Mouse (Mus musculus) embryonic facial prominence, embryonic 11.5 days (tissue): ENCODE data around the gene Lrmda. TPM values are rescaled to one million over a fixed set of nuclear protein-coding genes. Genes with fewer than 3 reads are reported as not detected.

Source experiments
- ATAC-seq: fragments of 200-750 bp; cut with Nextera tagmentation; replicated peaks from 2 replicates; pipeline ENCODE4 v1.8.0; 2017; ENCODE audit warnings: low read depth; ENCODE audit not compliant: insufficient number of reproducible peaks, low FRiP score, low TSS enrichment
- DNase-seq: peaks from one replicate; pipeline ENCODE4 v3.0.0-alpha.2; 2015; ENCODE audit warnings: low spot score
- H3K27ac ChIP-seq: fragments of 300-500 bp; sonication (generic); replicated peaks from 2 replicates; pipeline ENCODE4 v1.5.1; 2014; ENCODE audit warnings: mild to moderate bottlenecking, low read depth, low read length, control low read depth
- H3K27me3 ChIP-seq: fragments of 300-500 bp; sonication (generic); 2 replicates; pipeline ENCODE4 v1.6.1; 2014; ENCODE audit warnings: mild to moderate bottlenecking, low read length, moderate library complexity, mixed read lengths; ENCODE audit not compliant: control insufficient read depth, insufficient read depth
- H3K36me3 ChIP-seq: fragments of 300-500 bp; sonication (generic); replicated peaks from 2 replicates; pipeline ENCODE4 v1.6.1; 2014; ENCODE audit warnings: low read depth, mild to moderate bottlenecking, low read length, moderate library complexity, mixed read lengths; ENCODE audit not compliant: control insufficient read depth, insufficient read depth
- H3K4me1 ChIP-seq: fragments of 300-500 bp; sonication (generic); 2 replicates; pipeline ENCODE4 v1.6.1; 2014; ENCODE audit warnings: low read length, mixed read lengths; ENCODE audit not compliant: control insufficient read depth, insufficient read depth
- H3K4me2 ChIP-seq: fragments of 300-500 bp; sonication (generic); 2 replicates; pipeline ENCODE4 v1.6.1; 2014; ENCODE audit warnings: low read depth, mild to moderate bottlenecking, control low read depth, low read length, moderate library complexity
- H3K4me3 ChIP-seq: fragments of 300-500 bp; sonication (generic); 2 replicates; pipeline ENCODE4 v1.5.1; 2014; ENCODE audit warnings: low read depth, low read length, control low read depth
- H3K9ac ChIP-seq: fragments of 300-500 bp; sonication (generic); replicated peaks from 2 replicates; pipeline ENCODE4 v1.6.1; 2014; ENCODE audit warnings: mild to moderate bottlenecking, control low read depth, low read length
- H3K9me3 ChIP-seq: fragments of 300-500 bp; sonication (generic); replicated peaks from 2 replicates; pipeline ENCODE4 v1.6.1; 2016; ENCODE audit warnings: mild to moderate bottlenecking, low read length, inconsistent platforms, mixed read lengths; ENCODE audit not compliant: control insufficient read depth
- WGBS: fragments of 180-500 bp; shearing (Covaris S2); extraction: QIAGEN DNeasy Blood & Tissue Kit; methylation state at CpG from one replicate; pipeline ENCODE4 v1.1.7; 2014; 5-methylcytosine and 5-hydroxymethylcytosine counted together
- polyA plus RNA-seq: library from polyadenylated mRNA; unstranded; fragments of >200 nt; fragmentation: Nextera tagmentation; extraction: Ambion mirVana; gene quantifications from 2 replicates; pipeline ENCODE4 v1.2.1, GENCODE M21; 2014

The Lrmda gene
- polyA plus RNA-seq, 1 experiment from 2014 or later = 0.22 TPM

DNA sequence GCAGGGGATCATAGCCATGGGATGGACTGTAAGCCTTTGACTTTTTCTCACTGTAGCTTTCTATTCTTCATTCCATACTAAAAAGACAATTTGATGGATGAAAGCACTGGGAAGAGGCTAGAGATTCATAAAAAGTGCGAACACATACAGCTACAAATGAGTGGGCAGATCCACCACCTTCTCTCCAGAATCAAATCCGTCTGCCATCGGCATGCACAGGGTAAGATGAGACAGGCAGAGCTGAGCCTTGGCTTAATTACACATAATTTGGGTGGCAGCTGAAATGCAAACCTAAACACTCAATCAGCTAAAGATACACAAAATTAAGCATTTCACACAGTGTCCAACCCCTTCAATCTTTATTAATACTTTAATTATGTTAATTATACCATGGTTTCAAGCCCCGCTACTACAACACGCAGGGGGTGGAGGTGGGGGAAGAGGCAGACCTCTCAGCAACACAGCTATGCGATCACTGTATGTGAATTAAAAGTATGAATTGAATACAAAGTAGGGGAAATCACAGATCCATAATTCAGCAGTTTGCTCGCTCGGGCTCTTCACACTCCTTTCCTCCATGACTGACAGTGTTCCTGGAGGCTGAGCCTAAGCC, 709.2 kb downstream of the Lrmda start:
- H3K4me3 ChIP-seq = no peak overlapping the region
- H3K9me3 ChIP-seq = no peaks in the 10 kb centered on the region
- no peak overlapping the region for H3K9ac ChIP-seq
- no peaks in the 10 kb centered on the region for H3K4me1 ChIP-seq
- DNase-seq (no peak), ATAC-seq (no peak)
- H3K4me2 ChIP-seq = no peak overlapping the region
- no peak overlapping the region for H3K27ac ChIP-seq
- H3K36me3 ChIP-seq = no peaks in the 10 kb centered on the region
- 73% methylated on average over 8 of the region's 8 CpGs for WGBS
- no peaks in the 10 kb centered on the region for H3K27me3 ChIP-seq

DNA sequence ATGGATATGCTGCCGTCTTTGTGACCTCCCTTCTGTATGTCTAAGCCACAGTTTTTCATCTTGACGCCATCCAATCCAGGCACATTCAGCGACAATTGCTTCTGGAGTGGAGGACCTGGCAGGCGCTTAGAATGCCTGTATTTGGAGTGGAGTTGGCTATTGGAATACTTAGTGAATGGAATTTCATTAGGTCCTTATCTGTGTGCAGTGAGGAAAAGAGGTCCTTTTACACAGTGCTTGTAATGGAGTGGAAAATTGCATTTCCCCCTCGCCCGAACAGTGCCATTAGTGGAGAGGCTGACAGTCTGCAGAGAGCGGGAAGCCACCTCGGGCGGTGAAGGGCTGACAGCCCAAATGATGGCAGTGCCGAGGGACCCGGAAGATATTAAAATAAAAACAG, 719.1 kb downstream of the Lrmda start:
- no peak overlapping the region for H3K4me3 ChIP-seq
- WGBS = 70% methylated on average over 11 of the region's 11 CpGs
- H3K9ac ChIP-seq = no peak overlapping the region
- DNase-seq = no peak
- H3K27ac ChIP-seq = no peak overlapping the region
- H3K4me2 ChIP-seq = no peak overlapping the region
- no peak for ATAC-seq
- H3K9me3 ChIP-seq = no peaks in the 10 kb centered on the region
- no peaks in the 10 kb centered on the region for H3K4me1 ChIP-seq
- no peaks in the 10 kb centered on the region for H3K36me3 ChIP-seq
- no peaks in the 10 kb centered on the region for H3K27me3 ChIP-seq

DNA sequence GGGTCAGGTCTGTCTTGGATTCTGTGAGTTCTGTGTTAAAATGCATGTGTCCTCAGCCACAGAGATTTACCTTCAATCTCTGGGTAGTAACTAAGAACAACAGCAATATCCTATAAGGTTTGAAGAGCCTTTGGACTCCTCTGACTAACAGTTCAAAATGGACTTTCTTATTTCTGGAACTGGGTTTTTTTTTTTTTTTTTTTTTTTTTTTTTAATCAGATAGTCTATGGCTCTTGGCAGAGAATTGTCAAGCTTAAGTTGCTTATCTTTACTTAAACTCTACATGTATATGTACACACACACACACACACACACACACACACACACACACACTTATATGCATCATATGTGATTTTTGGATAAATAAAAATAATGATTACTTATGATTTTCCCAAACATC, 723.0 kb downstream of the Lrmda start:
- H3K9me3 ChIP-seq = no peaks in the 10 kb centered on the region
- DNase-seq = no peak
- no peak overlapping the region for H3K27ac ChIP-seq
- no peaks in the 10 kb centered on the region for H3K4me1 ChIP-seq
- H3K4me2 ChIP-seq = no peak overlapping the region
- no peak overlapping the region for H3K9ac ChIP-seq
- no peak for ATAC-seq
- no peak overlapping the region for H3K4me3 ChIP-seq
- H3K27me3 ChIP-seq = no peaks in the 10 kb centered on the region
- H3K36me3 ChIP-seq = no peaks in the 10 kb centered on the region

DNA sequence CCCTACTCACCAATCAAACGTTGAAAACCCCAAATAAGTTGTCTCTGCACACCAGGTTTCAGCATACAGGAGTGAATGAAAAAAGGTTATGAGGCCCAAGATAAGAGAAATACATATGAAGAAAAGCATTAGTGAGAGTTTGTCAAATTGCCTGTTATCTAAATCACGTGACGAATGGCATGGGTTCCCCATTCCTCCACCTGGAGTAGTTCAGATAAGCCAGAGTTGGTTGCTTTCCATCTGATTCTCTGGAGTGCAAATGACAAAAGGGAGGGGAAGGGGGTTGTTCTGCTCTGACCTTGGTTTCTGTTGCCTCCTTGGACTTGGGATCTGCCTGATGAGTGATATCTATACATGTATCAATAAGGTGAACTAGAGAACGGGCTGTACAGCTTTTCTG, 723.8 kb downstream of the Lrmda start:
- DNase-seq (no peak), ATAC-seq (no peak)
- no peak overlapping the region for H3K9ac ChIP-seq

DNA sequence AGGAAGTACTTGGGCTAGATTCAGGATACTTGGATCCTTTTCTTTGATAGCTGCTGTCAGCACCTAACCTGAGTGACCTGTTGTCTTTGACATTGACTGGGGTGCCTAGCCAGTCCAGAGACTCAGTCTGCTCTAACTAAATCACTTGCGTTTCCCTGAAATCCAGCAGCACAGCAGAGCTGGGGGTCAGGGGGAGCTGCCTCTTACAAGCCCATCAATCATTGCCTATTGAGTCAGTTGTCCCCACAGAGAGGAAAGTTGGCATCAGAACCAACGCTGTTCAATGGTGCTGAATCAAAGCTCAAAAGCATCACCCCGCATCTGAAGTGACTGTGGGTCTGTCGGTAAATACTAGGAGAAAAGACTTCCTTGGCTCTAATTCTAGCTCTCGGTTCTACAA, 725.2 kb downstream of the Lrmda start:
- H3K9ac ChIP-seq = no peak overlapping the region
- DNase-seq (no peak), ATAC-seq (no peak)
- WGBS = 35% methylated on average over 5 of the region's 5 CpGs
- no peaks in the 10 kb centered on the region for H3K36me3 ChIP-seq
- no peaks in the 10 kb centered on the region for H3K27me3 ChIP-seq
- no peaks in the 10 kb centered on the region for H3K9me3 ChIP-seq
- no peaks in the 10 kb centered on the region for H3K4me1 ChIP-seq
- H3K27ac ChIP-seq = no peak overlapping the region
- H3K4me3 ChIP-seq = no peak overlapping the region
- no peak overlapping the region for H3K4me2 ChIP-seq

More for the DNA sequence above, 723.8 kb downstream of the Lrmda start:
- Histone ChIP-seq H3K27me3 (no peaks in the 10 kb centered on the region), H3K36me3 (no peaks in the 10 kb centered on the region), H3K4me3 (no peak overlapping the region), H3K27ac (no peak overlapping the region), H3K4me1 (no peaks in the 10 kb centered on the region), H3K9me3 (no peaks in the 10 kb centered on the region), H3K4me2 (no peak overlapping the region)
- WGBS = 77% methylated on average over 4 of the region's 4 CpGs

DNA sequence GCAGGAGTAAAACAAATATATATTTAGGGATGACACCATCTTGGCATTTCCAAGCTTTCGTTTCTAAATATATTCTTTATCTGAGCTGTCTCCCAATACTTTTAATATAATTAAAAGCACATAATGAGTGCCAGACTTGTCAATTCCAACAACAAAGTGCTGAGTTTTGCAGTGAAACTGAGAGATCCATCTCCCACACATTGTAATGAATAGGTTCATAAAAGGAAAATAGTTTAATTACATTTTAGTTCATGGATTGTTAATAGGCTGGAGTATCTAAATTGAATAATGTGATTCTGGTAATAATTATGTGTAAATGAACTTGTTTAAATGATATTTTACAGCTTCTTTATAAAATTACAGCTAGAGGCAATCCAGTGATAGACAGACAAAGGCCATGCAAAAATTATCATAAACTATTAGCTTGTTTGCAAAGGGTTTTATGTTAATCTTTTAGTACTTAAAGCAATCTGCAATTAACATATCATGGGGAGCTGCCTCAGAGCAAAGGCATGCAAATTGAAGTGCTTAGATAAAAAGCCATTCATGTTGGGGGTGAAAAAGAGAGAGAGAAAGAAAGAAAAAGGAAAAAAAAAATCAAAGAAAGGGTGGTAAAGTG, 725.9 kb downstream of the Lrmda start:
- no peak overlapping the region for H3K27ac ChIP-seq
- H3K9me3 ChIP-seq = no peaks in the 10 kb centered on the region
- ATAC-seq (no peak), DNase-seq (no peak)
- no peaks in the 10 kb centered on the region for H3K4me1 ChIP-seq
- no peaks in the 10 kb centered on the region for H3K27me3 ChIP-seq
- no peak overlapping the region for H3K4me3 ChIP-seq
- no peak overlapping the region for H3K9ac ChIP-seq
- H3K36me3 ChIP-seq = no peaks in the 10 kb centered on the region
- WGBS = 49% methylated on average over 1 of the region's 1 CpGs
- H3K4me2 ChIP-seq = no peak overlapping the region

DNA sequence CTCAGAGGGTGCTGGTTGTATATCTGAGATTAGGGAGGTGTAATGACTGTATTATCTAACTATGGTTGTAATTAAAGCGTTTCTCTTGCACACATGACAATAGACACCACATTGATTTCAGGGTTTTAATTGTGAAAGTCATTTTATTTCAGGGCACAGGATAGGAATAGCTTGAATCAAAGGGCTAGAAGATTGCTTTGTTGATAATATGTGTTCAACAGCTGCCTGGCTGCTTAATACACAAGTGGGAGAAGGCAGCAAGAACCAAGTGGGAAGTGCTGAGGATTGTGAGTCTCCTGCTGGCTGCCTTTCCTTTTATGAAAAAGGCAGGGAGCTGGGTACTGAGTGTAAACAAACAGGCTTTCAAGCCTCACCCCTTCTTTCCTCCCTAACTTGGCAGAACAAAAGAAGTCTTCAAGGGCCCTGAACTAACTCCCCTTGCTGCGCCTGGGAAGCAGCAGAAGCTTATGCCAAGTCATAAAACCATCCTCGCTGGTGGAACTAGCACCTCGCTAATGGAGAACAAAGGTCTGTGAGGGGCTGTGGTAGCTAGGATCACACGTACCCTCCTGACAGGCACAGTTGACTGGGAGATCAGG, 726.5 kb downstream of the Lrmda start:
- H3K4me2 ChIP-seq = no peak overlapping the region
- H3K36me3 ChIP-seq = no peaks in the 10 kb centered on the region
- H3K4me3 ChIP-seq = no peak overlapping the region
- H3K4me1 ChIP-seq = no peaks in the 10 kb centered on the region
- WGBS = 5% methylated on average over 5 of the region's 5 CpGs
- H3K9ac ChIP-seq = no peak overlapping the region
- ATAC-seq (no peak), DNase-seq (peak; percentile 36)
- no peaks in the 10 kb centered on the region for H3K9me3 ChIP-seq
- no peaks in the 10 kb centered on the region for H3K27me3 ChIP-seq
- H3K27ac ChIP-seq = 0 out of 2 replicates have a peak overlapping the region, but pooled peaks have one; percentile 14

DNA sequence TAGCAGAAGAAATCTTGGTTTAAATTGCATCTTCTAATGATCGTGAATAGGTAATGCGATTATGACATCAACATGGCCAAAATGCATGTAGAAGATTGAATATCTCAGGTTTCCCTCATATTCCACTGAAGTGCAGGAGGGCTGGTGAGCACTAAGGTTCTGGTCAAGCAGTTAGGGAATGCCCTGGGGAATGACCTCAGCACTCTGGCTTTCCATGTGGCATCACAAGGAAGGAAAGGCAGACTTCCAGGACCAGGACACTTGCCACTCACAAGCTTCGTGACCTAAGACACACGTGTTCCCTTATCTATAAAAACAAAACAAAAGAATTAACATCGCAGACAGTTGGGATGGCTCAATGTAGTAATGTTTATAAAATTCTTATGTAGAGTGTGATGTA, 728.3 kb downstream of the Lrmda start:
- Histone ChIP-seq H3K4me1 (no peaks in the 10 kb centered on the region), H3K27me3 (no peaks in the 10 kb centered on the region), H3K9me3 (no peaks in the 10 kb centered on the region), H3K9ac (no peak overlapping the region), H3K4me2 (no peak overlapping the region), H3K36me3 (no peaks in the 10 kb centered on the region), H3K27ac (no peak overlapping the region), H3K4me3 (no peak overlapping the region)
- 87% methylated on average over 5 of the region's 5 CpGs for WGBS
- ATAC-seq (no peak), DNase-seq (no peak)
